Mouse (Mus musculus) G1E (cell line): Measurements from ENCODE around the gene 4930579F01Rik. TPM values are rescaled to one million over a fixed set of nuclear protein-coding genes. Genes with fewer than 3 reads are reported as not detected.

ENCODE experiments used
- ATAC-seq: 2 replicates; pipeline ENCODE4 v1.8.0; 2016; ENCODE audit warnings: mild to moderate bottlenecking; ENCODE audit not compliant: insufficient number of reproducible peaks, poor library complexity, low FRiP score, severe bottlenecking; ENCODE audit errors: extremely low read depth
- DNase-seq: peaks from one replicate; pipeline ENCODE4 v3.0.0; 2012; ENCODE audit warnings: low spot score
- H3K27me3 ChIP-seq: 2 replicates; pipeline ENCODE4 v1.6.1; 2012; ENCODE audit warnings: mild to moderate bottlenecking, low read length, inconsistent platforms; ENCODE audit not compliant: insufficient read depth
- H3K36me3 ChIP-seq: replicated peaks from 2 replicates; pipeline ENCODE3; 2012; ENCODE audit warnings: mild to moderate bottlenecking, inconsistent platforms
- H3K4me1 ChIP-seq: 2 replicates; pipeline ENCODE4 v1.6.1; 2012; ENCODE audit warnings: low read depth, low read length, inconsistent platforms, mixed read lengths; ENCODE audit not compliant: insufficient read depth
- H3K4me3 ChIP-seq: 2 replicates; pipeline ENCODE4 v1.5.1; 2012; ENCODE audit warnings: low read depth, mild to moderate bottlenecking, inconsistent platforms, low read length, moderate library complexity, mixed read lengths
- H3K9me3 ChIP-seq: replicated peaks from 2 replicates; pipeline ENCODE4 v1.6.1; 2012; ENCODE audit warnings: inconsistent platforms
- CTCF ChIP-seq: IDR thresholded peaks from 2 replicates; pipeline ENCODE4 v1.5.1; 2012; ENCODE audit warnings: low read depth, low read length, inconsistent platforms, mixed read lengths
- GATA1 ChIP-seq: IDR thresholded peaks from 2 replicates; pipeline ENCODE4 v1.6.1; 2012; ENCODE audit warnings: borderline replicate concordance, low read length, inconsistent platforms, mixed read lengths
- GATA2 ChIP-seq: IDR thresholded peaks from 2 replicates; pipeline ENCODE4 v1.6.1; 2012; ENCODE audit warnings: low read depth, low read length, inconsistent platforms, borderline replicate concordance
- POLR2AphosphoS5 ChIP-seq: IDR thresholded peaks from 2 replicates; pipeline ENCODE4 v1.6.1; 2012; ENCODE audit warnings: low read depth, low read length, inconsistent platforms; ENCODE audit not compliant: insufficient replicate concordance
- TAL1 ChIP-seq: conservative IDR thresholded peaks from 2 replicates; pipeline ENCODE4 v1.6.1; 2012; ENCODE audit warnings: low read depth, low read length, inconsistent platforms, mixed read lengths
- polyA plus RNA-seq: library from polyadenylated mRNA; stranded (reverse); fragments of >175 nt; gene quantifications from 2 replicates; pipeline ENCODE4 v1.2.3, GENCODE M21; 2012
- total RNA-seq, 2 experiments: library from RNA; stranded (forward) in 1 of 2; stranded (reverse) in 1 of 2; fragments of 200-1000 nt in 1 of 2; fragments of >200 nt in 1 of 2; fragmentation: Nextera tagmentation in 1 of 2; gene quantifications; 2 replicates each; pipeline ENCODE4 v1.2.3; 2014 to 2017

Gene 4930579F01Rik
- total RNA-seq (2014; fragmentation: Nextera tagmentation): not detected in 2 replicates
- total RNA-seq (2017): 0.12 TPM in 1 of 2 replicates, not detected in the other
- polyA plus RNA-seq: not detected in 2 replicates

GRCm38 (mm10) chr3:138193683-138194302 lies at the start of gene 4930579F01Rik:
4930579F01Rik (minus strand) TSS chr3:138193825.
- Histone ChIP-seq H3K27me3 (peaks cover 16% of the 10 kb centered on the region), H3K4me1 (0 out of 2 replicates have a peak, but pooled peaks cover 3% of the 10 kb centered on the region), H3K4me3 (no peak within 1 kb of the TSS), H3K9me3 (no peaks in the 10 kb centered on the region), H3K36me3 (no peaks in the 10 kb centered on the region)
- DNase-seq: no peak
- no peak for ATAC-seq
- TF ChIP-seq GATA1 (no peak), CTCF (no peak), GATA2 (no peak), TAL1 (no peak), POLR2AphosphoS5 (no peak)

- ATAC-seq (no peak), DNase-seq (no peak)
- H3K9me3 ChIP-seq: no peaks in the 10 kb centered on the region
- H3K4me3 ChIP-seq: no peak overlapping the region
- TF ChIP-seq GATA1 (no peak), GATA2 (no peak), POLR2AphosphoS5 (no peak), CTCF (no peak), TAL1 (no peak)
- H3K27me3 ChIP-seq: peaks cover 12% of the 10 kb centered on the region
- no peaks in the 10 kb centered on the region for H3K36me3 ChIP-seq
- H3K4me1 ChIP-seq: no peaks in the 10 kb centered on the region
Measured at GRCm38 (mm10) chr3:138242933-138243332, 49.3 kb upstream of the 4930579F01Rik start.

- Histone ChIP-seq H3K9me3 (no peaks in the 10 kb centered on the region), H3K27me3 (peaks cover 12% of the 10 kb centered on the region), H3K4me3 (no peak overlapping the region), H3K4me1 (no peaks in the 10 kb centered on the region), H3K36me3 (no peaks in the 10 kb centered on the region)
- no peak for DNase-seq
- TF ChIP-seq GATA2: no peak
- TF ChIP-seq CTCF: no peak
- TF ChIP-seq POLR2AphosphoS5: no peak
- no peak for TF ChIP-seq TAL1
- no peak for TF ChIP-seq GATA1
- no peak for ATAC-seq
Measured at GRCm38 (mm10) chr3:138242021-138242726, 48.5 kb upstream of the 4930579F01Rik start.

- Histone ChIP-seq H3K27me3 (peaks cover 12% of the 10 kb centered on the region), H3K9me3 (no peaks in the 10 kb centered on the region), H3K4me1 (no peaks in the 10 kb centered on the region), H3K36me3 (no peaks in the 10 kb centered on the region), H3K4me3 (no peak overlapping the region)
- DNase-seq (no peak), ATAC-seq (no peak)
- no peak for TF ChIP-seq GATA1
- no peak for TF ChIP-seq POLR2AphosphoS5
- TF ChIP-seq TAL1: no peak
- TF ChIP-seq CTCF: no peak
- no peak for TF ChIP-seq GATA2
Measured at GRCm38 (mm10) chr3:138241371-138241770, 47.7 kb upstream of the 4930579F01Rik start.

- H3K27me3 ChIP-seq: peaks cover 12% of the 10 kb centered on the region
- ATAC-seq (no peak), DNase-seq (no peak)
- no peaks in the 10 kb centered on the region for H3K36me3 ChIP-seq
- H3K4me1 ChIP-seq: no peaks in the 10 kb centered on the region
- H3K4me3 ChIP-seq: no peak overlapping the region
- H3K9me3 ChIP-seq: no peaks in the 10 kb centered on the region
- TF ChIP-seq POLR2AphosphoS5 (no peak), GATA1 (no peak), TAL1 (no peak), CTCF (no peak), GATA2 (no peak)
Measured at GRCm38 (mm10) chr3:138240942-138241341, 47.3 kb upstream of the 4930579F01Rik start.

- Histone ChIP-seq H3K36me3 (no peaks in the 10 kb centered on the region), H3K4me1 (no peaks in the 10 kb centered on the region), H3K9me3 (no peaks in the 10 kb centered on the region), H3K4me3 (no peak overlapping the region), H3K27me3 (peaks cover 12% of the 10 kb centered on the region)
- DNase-seq (no peak), ATAC-seq (no peak)
- TF ChIP-seq GATA2 (no peak), CTCF (no peak), GATA1 (no peak), TAL1 (no peak), POLR2AphosphoS5 (no peak)
Measured at GRCm38 (mm10) chr3:138240411-138240810, 46.8 kb upstream of the 4930579F01Rik start.
